Mouse (Mus musculus): ENCODE data around the gene B4galt3. TPM values are rescaled to one million over a fixed set of nuclear protein-coding genes. Genes with fewer than 3 reads are reported as not detected.

The B4galt3 gene
- polyA plus RNA-seq, 1 experiment from 2014 or later = 56.8 TPM

GRCm38 (mm10) chr1:171279721-171280120, 9.6 kb downstream of the B4galt3 start:
- no peak for ATAC-seq (replicated peaks; ENCODE audit: insufficient number of reproducible peaks, low FRiP score, low TSS enrichment, low read depth)
- Histone ChIP-seq H3K9ac (replicated peaks; ENCODE audit: low read length) (peak overlapping the region; percentile 78), H3K36me3 (replicated peaks; ENCODE audit: control insufficient read depth, insufficient read depth, low read depth, low read length) (peaks cover 6% of the 10 kb centered on the region), H3K27ac (replicated peaks; ENCODE audit: low read depth, low read length) (no peak overlapping the region), H3K4me2 (ENCODE audit: low read depth, low read length) (peak overlapping the region; percentile 78), H3K27me3 (ENCODE audit: control insufficient read depth, insufficient read depth, low read length) (no peaks in the 10 kb centered on the region), H3K4me1 (ENCODE audit: control insufficient read depth, insufficient read depth, low read length) (peaks cover 6% of the 10 kb centered on the region; the same call in 1 of the 2 replicates), H3K4me3 (ENCODE audit: low read depth, low read length) (peak overlapping the region; percentile 70), H3K9me3 (replicated peaks; ENCODE audit: control insufficient read depth, low read length) (no peaks in the 10 kb centered on the region)
- DNase-seq (ENCODE audit: low spot score) = no peak
- WGBS = 55% methylated on average over 5 of the region's 5 CpGs

- DNase-seq (ENCODE audit: low spot score) (peak; percentile 12), ATAC-seq (replicated peaks; ENCODE audit: insufficient number of reproducible peaks, low FRiP score, low TSS enrichment, low read depth) (peak; percentile 2)
- Histone ChIP-seq H3K4me1 (ENCODE audit: control insufficient read depth, insufficient read depth, low read length) (peaks cover 6% of the 10 kb centered on the region; the same call in 1 of the 2 replicates), H3K27ac (replicated peaks; ENCODE audit: low read depth, low read length) (no peak overlapping the region), H3K4me3 (ENCODE audit: low read depth, low read length) (peak overlapping the region; percentile 70), H3K36me3 (replicated peaks; ENCODE audit: control insufficient read depth, insufficient read depth, low read depth, low read length) (peaks cover 3% of the 10 kb centered on the region), H3K9ac (replicated peaks; ENCODE audit: low read length) (peak overlapping the region; percentile 78), H3K4me2 (ENCODE audit: low read depth, low read length) (peak overlapping the region; percentile 78), H3K27me3 (ENCODE audit: control insufficient read depth, insufficient read depth, low read length) (no peaks in the 10 kb centered on the region), H3K9me3 (replicated peaks; ENCODE audit: control insufficient read depth, low read length) (no peaks in the 10 kb centered on the region)
- 2% methylated on average over 25 of the region's 25 CpGs for WGBS
These were observed 10.3 kb downstream of the B4galt3 start for GRCm38 (mm10) chr1:171280250-171280915.

DNA sequence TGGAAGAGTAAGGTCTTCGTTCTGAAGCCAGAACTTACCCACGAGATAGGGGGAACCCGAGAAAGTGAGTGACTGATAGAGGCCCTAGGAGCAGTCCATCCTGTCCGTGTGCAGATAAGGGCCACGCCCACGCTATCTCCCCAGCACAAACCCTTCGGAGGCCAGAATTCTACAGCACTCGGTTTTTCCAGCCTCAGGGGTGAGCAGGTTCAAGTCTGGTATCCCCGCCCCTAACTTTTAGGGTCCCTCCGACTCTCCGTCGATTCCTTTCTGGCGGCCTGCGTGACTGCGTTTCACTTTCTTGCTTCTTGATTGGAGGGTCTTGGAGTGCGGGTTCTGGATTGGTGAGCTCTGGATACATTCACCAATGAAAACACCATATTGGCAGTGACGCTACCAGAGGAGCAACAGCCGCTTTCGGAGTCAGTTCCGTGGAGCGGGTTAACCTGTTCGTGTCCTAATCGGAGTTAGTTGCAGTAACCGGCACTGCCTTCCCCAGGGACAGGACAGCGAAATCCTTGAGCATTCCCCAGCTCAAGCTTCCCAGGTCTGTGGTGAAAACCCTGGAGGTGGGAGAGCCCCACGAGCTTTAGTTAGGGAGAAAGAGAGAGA, 10.9 kb downstream of the B4galt3 start, which contains the start of gene Ppox:
TSS of gene Ppox (minus strand) at position 271 of the 612 bp plus-strand sequence.
- H3K36me3 ChIP-seq (replicated peaks; ENCODE audit: control insufficient read depth, insufficient read depth, low read depth, low read length) = no peaks in the 10 kb centered on the region; the same call in none of the 2 replicates
- H3K9me3 ChIP-seq (replicated peaks; ENCODE audit: control insufficient read depth, low read length) = no peaks in the 10 kb centered on the region
- ATAC-seq (replicated peaks; ENCODE audit: insufficient number of reproducible peaks, low FRiP score, low TSS enrichment, low read depth) (peak; percentile 97), DNase-seq (ENCODE audit: low spot score) (peak; percentile 97)
- H3K4me3 ChIP-seq (ENCODE audit: low read depth, low read length) = peak within 1 kb of the TSS; percentile 70
- H3K9ac ChIP-seq (replicated peaks; ENCODE audit: low read length) = peak within 1 kb of the TSS; percentile 78
- H3K4me2 ChIP-seq (ENCODE audit: low read depth, low read length) = peak within 1 kb of the TSS; percentile 78
- H3K27me3 ChIP-seq (ENCODE audit: control insufficient read depth, insufficient read depth, low read length) = no peaks in the 10 kb centered on the region
- H3K27ac ChIP-seq (replicated peaks; ENCODE audit: low read depth, low read length) = peak within 1 kb of the TSS; percentile 81
- under 1% methylated on average over 26 of the region's 26 CpGs for WGBS
- H3K4me1 ChIP-seq (ENCODE audit: control insufficient read depth, insufficient read depth, low read length) = peaks cover 6% of the 10 kb centered on the region; the same call in 1 of the 2 replicates

- ATAC-seq (replicated peaks; ENCODE audit: insufficient number of reproducible peaks, low FRiP score, low TSS enrichment, low read depth) = peak; percentile 12
- 1% methylated on average over 10 of the region's 10 CpGs for WGBS
- H3K36me3 ChIP-seq (replicated peaks; ENCODE audit: control insufficient read depth, insufficient read depth, low read depth, low read length) = no peaks in the 10 kb centered on the region; the same call in 1 of the 2 replicates
These were observed 11.4 kb downstream of the B4galt3 start for GRCm38 (mm10) chr1:171281528-171281923.

GRCm38 (mm10) chr1:171282086-171282805, 12.1 kb downstream of the B4galt3 start:
- ATAC-seq (replicated peaks; ENCODE audit: insufficient number of reproducible peaks, low FRiP score, low TSS enrichment, low read depth) = no peak
- Histone ChIP-seq H3K4me3 (ENCODE audit: low read depth, low read length) (peak overlapping the region; percentile 47; the same call in 1 of the 2 replicates), H3K36me3 (replicated peaks; ENCODE audit: control insufficient read depth, insufficient read depth, low read depth, low read length) (no peaks in the 10 kb centered on the region)

More at GRCm38 (mm10) chr1:171281528-171281923, 11.4 kb downstream of the B4galt3 start:
- H3K27ac ChIP-seq (replicated peaks; ENCODE audit: low read depth, low read length) = peak overlapping the region; percentile 81
- peak; percentile 82 for DNase-seq (ENCODE audit: low spot score)
- peak overlapping the region; percentile 64 for H3K9ac ChIP-seq (replicated peaks; ENCODE audit: low read length)
- peaks cover 6% of the 10 kb centered on the region; the same call in 1 of the 2 replicates for H3K4me1 ChIP-seq (ENCODE audit: control insufficient read depth, insufficient read depth, low read length)
- peak overlapping the region; percentile 72 for H3K4me2 ChIP-seq (ENCODE audit: low read depth, low read length)
- H3K4me3 ChIP-seq (ENCODE audit: low read depth, low read length) = peak overlapping the region; percentile 47
- H3K9me3 ChIP-seq (replicated peaks; ENCODE audit: control insufficient read depth, low read length) = no peaks in the 10 kb centered on the region
- H3K27me3 ChIP-seq (ENCODE audit: control insufficient read depth, insufficient read depth, low read length) = no peaks in the 10 kb centered on the region

GRCm38 (mm10) chr1:171283188-171284160, 13.3 kb downstream of the B4galt3 start:
- DNase-seq (ENCODE audit: low spot score) = no peak
- H3K4me3 ChIP-seq (ENCODE audit: low read depth, low read length) = no peak overlapping the region
- 93% methylated on average over 18 of the region's 18 CpGs for WGBS

More at GRCm38 (mm10) chr1:171282086-171282805, 12.1 kb downstream of the B4galt3 start:
- no peak overlapping the region; the same call in 1 of the 2 replicates for H3K4me2 ChIP-seq (ENCODE audit: low read depth, low read length)
- peaks cover 6% of the 10 kb centered on the region; the same call in 1 of the 2 replicates for H3K4me1 ChIP-seq (ENCODE audit: control insufficient read depth, insufficient read depth, low read length)
- no peak overlapping the region for H3K9ac ChIP-seq (replicated peaks; ENCODE audit: low read length)
- H3K27ac ChIP-seq (replicated peaks; ENCODE audit: low read depth, low read length) = no peak overlapping the region
- H3K9me3 ChIP-seq (replicated peaks; ENCODE audit: control insufficient read depth, low read length) = no peaks in the 10 kb centered on the region
- DNase-seq (ENCODE audit: low spot score) = no peak
- H3K27me3 ChIP-seq (ENCODE audit: control insufficient read depth, insufficient read depth, low read length) = no peaks in the 10 kb centered on the region
- 82% methylated on average over 18 of the region's 18 CpGs for WGBS

GRCm38 (mm10) chr1:171284491-171284890, 14.4 kb downstream of the B4galt3 start:
- no peak overlapping the region for H3K9ac ChIP-seq (replicated peaks; ENCODE audit: low read length)
- DNase-seq (ENCODE audit: low spot score) (no peak), ATAC-seq (replicated peaks; ENCODE audit: insufficient number of reproducible peaks, low FRiP score, low TSS enrichment, low read depth) (no peak)
- no peaks in the 10 kb centered on the region for H3K27me3 ChIP-seq (ENCODE audit: control insufficient read depth, insufficient read depth, low read length)
- H3K4me1 ChIP-seq (ENCODE audit: control insufficient read depth, insufficient read depth, low read length) = peaks cover 6% of the 10 kb centered on the region; the same call in 1 of the 2 replicates
- H3K4me3 ChIP-seq (ENCODE audit: low read depth, low read length) = no peak overlapping the region
- H3K27ac ChIP-seq (replicated peaks; ENCODE audit: low read depth, low read length) = no peak overlapping the region
- H3K9me3 ChIP-seq (replicated peaks; ENCODE audit: control insufficient read depth, low read length) = no peaks in the 10 kb centered on the region
- no peaks in the 10 kb centered on the region; the same call in none of the 2 replicates for H3K36me3 ChIP-seq (replicated peaks; ENCODE audit: control insufficient read depth, insufficient read depth, low read depth, low read length)
- H3K4me2 ChIP-seq (ENCODE audit: low read depth, low read length) = no peak overlapping the region
- 92% methylated on average over 15 of the region's 15 CpGs for WGBS

More at GRCm38 (mm10) chr1:171283188-171284160, 13.3 kb downstream of the B4galt3 start:
- no peak for ATAC-seq (replicated peaks; ENCODE audit: insufficient number of reproducible peaks, low FRiP score, low TSS enrichment, low read depth)
- H3K27me3 ChIP-seq (ENCODE audit: control insufficient read depth, insufficient read depth, low read length) = no peaks in the 10 kb centered on the region
- no peak overlapping the region for H3K9ac ChIP-seq (replicated peaks; ENCODE audit: low read length)
- no peak overlapping the region for H3K27ac ChIP-seq (replicated peaks; ENCODE audit: low read depth, low read length)
- no peaks in the 10 kb centered on the region for H3K9me3 ChIP-seq (replicated peaks; ENCODE audit: control insufficient read depth, low read length)
- no peaks in the 10 kb centered on the region for H3K36me3 ChIP-seq (replicated peaks; ENCODE audit: control insufficient read depth, insufficient read depth, low read depth, low read length)
- peaks cover 6% of the 10 kb centered on the region; the same call in 1 of the 2 replicates for H3K4me1 ChIP-seq (ENCODE audit: control insufficient read depth, insufficient read depth, low read length)
- no peak overlapping the region for H3K4me2 ChIP-seq (ENCODE audit: low read depth, low read length)
